Mouse (Mus musculus) thymus, adult 2 months (tissue): Measurements from ENCODE around the gene Cdca5. TPM values are rescaled to one million over a fixed set of nuclear protein-coding genes. Genes with fewer than 3 reads are reported as not detected.
"Not testable (repeated sequence)": the region's sequence is repeated elsewhere in the genome, so short reads cannot be mapped to it uniquely, and the experiment has no call there.

ENCODE experiments used
- DNase-seq: peaks from one replicate; pipeline ENCODE4 v3.0.0; 2021
- H3K27ac ChIP-seq: fragments of 200-500 bp; 2 replicates; pipeline ENCODE4 v1.5.1; 2012; ENCODE audit warnings: low read length, control low read depth; ENCODE audit not compliant: control insufficient read depth, insufficient read depth
- H3K27me3 ChIP-seq: fragments of 200-500 bp; 2 replicates; pipeline ENCODE4 v1.6.1; 2012; ENCODE audit warnings: mild to moderate bottlenecking, low read length, moderate library complexity, mixed read lengths; ENCODE audit not compliant: control insufficient read depth, insufficient read depth
- H3K36me3 ChIP-seq: fragments of 200-500 bp; 2 replicates; pipeline ENCODE4 v1.6.1; 2012; ENCODE audit warnings: mild to moderate bottlenecking, low read length, moderate library complexity; ENCODE audit not compliant: control insufficient read depth, insufficient read depth
- H3K4me1 ChIP-seq: fragments of 200-500 bp; replicated peaks from 2 replicates; pipeline ENCODE4 v1.6.1; 2012; ENCODE audit warnings: low read length; ENCODE audit not compliant: control insufficient read depth, insufficient read depth
- H3K4me3 ChIP-seq: fragments of 200-500 bp; 2 replicates; pipeline ENCODE4 v1.5.1; 2012; ENCODE audit warnings: mild to moderate bottlenecking, low read length, control low read depth, moderate library complexity; ENCODE audit not compliant: control insufficient read depth, insufficient read depth
- CTCF ChIP-seq: fragments of 200-500 bp; IDR thresholded peaks from 2 replicates; pipeline ENCODE4 v1.5.1; 2012; ENCODE audit warnings: mild to moderate bottlenecking, control low read depth, low read length, moderate library complexity, borderline replicate concordance; ENCODE audit not compliant: control insufficient read depth, poor library complexity, insufficient read depth; ENCODE audit errors: extremely low read depth
- POLR2A ChIP-seq: fragments of 200-500 bp; IDR thresholded peaks from 2 replicates; pipeline ENCODE4 v1.6.1; 2012; ENCODE audit warnings: mild to moderate bottlenecking, low read length, control low read depth, moderate library complexity; ENCODE audit not compliant: control insufficient read depth, poor library complexity, insufficient read depth; ENCODE audit errors: extremely low read depth
- WGBS: fragments of 180-500 bp; shearing (Covaris S2); methylation state at CpG from one replicate; pipeline ENCODE4 v1.1.7; 2018; 5-methylcytosine and 5-hydroxymethylcytosine counted together
- polyA plus RNA-seq: library from polyadenylated mRNA; depleted of rRNA; stranded (reverse); fragments of >200 nt; gene quantifications from 2 replicates; pipeline ENCODE4 v1.2.3, GENCODE M21; 2012

Cdca5 gene
- polyA plus RNA-seq, 1 experiment: 22.1 TPM

DNA sequence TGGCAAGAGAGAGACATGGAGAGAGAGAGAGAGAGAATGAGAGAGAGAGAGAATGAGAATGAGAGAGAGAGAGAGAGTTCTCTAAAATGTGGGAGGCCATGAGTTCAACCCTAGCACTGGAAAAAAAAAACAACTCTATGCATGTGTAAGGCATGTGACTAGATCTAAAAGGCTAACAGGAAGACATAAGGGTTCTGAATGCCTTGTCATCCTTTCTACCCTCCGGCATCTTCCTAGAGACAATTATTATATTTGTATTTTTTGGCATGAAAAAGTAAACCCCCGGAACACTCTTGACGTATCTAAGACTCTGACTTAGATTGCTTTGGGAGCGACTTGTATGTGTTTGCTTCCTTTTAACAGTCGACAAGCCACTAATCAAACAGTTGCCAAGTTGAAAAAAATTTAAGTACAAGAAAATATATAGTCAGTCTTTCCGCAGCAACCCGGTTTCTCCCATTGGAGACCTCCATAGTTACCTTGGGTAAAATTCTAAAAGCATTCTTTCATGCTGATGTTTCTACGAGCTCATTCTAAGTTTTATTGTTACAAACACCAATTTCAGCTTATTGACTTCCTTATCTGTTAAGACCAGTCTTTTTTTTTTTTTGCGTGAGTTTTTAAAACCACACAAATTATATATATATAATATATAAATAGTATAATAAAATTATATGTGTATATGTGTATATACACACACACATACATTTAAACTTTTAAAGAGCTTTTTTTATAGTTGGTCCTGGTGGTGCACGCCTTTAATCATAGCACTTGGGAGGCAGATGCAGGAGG, 42.2 kb downstream of the Cdca5 start:
- H3K36me3 ChIP-seq: no peaks in the 10 kb centered on the region
- 68% methylated on average over 10 of the region's 10 CpGs for WGBS
- H3K4me1 ChIP-seq: peaks cover 3% of the 10 kb centered on the region
- peak overlapping the region; percentile 63; the same call in 1 of the 2 replicates for H3K4me3 ChIP-seq
- DNase-seq: no peak
- TF ChIP-seq POLR2A (no peak), CTCF (no peak)
- H3K27me3 ChIP-seq: no peaks in the 10 kb centered on the region
- H3K27ac ChIP-seq: peak overlapping the region; percentile 89; the same call in 1 of the 2 replicates

DNA sequence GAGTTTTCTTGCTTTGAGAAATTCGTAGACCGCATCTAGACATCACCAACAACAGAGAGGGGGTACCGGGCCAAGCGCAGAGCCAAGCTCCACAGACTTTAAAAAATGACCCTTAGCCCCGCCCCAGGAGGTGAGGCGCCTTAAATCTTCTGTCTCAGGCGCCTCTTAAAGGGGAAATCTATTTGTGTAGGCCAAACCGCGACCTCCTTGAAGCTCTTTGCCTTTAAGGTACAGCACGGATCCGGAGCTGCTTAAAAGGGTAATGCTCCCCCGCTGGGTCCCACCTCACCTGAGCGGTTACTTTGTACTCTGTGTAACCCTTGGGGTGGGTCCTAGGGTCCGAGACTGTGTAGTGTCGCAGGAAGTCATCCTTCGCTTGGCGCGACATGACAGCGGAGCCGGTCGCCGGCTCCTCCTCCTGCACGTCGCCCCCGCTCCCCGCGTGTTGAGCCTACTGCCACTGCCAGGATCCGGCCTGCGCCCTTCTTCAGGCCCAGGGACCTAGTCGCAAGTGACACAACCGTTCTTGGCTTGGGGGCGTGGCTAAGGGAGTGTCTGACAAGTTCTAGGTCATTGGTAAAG, 43.1 kb downstream of the Cdca5 start, which contains the start of gene Snx15:
Gene Snx15 (minus strand): TSS at position 545 of the 582 bp plus-strand sequence.
- DNase-seq: peak; percentile 96
- peak within 1 kb of the TSS; percentile 89 for H3K27ac ChIP-seq
- H3K36me3 ChIP-seq: no peaks in the 10 kb centered on the region
- WGBS: under 1% methylated on average over 32 of the region's 32 CpGs
- peak; percentile 66; the same call in 1 of the 2 replicates for TF ChIP-seq POLR2A
- peak; percentile 50; the same call in 1 of the 2 replicates for TF ChIP-seq CTCF
- H3K27me3 ChIP-seq: no peaks in the 10 kb centered on the region
- peak within 1 kb of the TSS; percentile 63 for H3K4me3 ChIP-seq
- H3K4me1 ChIP-seq: peaks cover 3% of the 10 kb centered on the region

DNA sequence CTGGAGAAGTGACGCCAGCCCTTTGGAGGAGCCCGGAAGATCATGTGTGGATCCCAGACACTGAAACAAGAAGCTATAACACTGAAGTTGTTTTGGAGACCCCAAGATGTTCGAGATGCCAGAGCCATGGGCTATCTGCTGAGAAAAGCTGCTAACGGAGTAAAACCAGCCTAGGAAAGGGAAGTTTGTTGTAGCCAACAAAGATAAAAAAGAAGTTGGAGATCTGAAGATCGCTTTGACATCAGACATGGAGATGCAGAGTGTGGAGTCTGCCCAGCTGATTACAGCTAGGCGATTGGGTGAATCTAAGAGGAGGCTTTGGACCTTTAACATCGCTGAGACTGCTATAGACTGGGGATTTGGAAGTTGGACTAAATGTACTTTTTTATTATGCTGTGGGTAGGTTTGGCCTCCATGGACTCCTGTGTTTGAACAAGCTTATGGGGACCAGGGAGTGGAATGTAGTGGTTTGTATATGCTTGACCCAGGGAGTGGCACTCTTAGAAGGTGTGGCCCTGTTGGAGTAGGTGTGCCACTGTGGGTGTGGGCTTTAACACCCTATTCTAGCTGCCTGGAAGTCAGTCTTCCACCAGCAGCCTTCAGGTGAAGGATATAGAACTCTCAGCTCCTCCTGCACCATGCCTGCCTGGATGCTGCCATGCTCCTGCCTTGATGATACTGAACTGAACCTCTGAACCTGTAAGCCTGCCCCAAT, 45.8 kb downstream of the Cdca5 start:
- 90% methylated on average over 7 of the region's 7 CpGs for WGBS
- not testable (repeated sequence) for H3K36me3 ChIP-seq, H3K4me1 ChIP-seq, DNase-seq, H3K27ac ChIP-seq, H3K27me3 ChIP-seq, H3K4me3 ChIP-seq

DNA sequence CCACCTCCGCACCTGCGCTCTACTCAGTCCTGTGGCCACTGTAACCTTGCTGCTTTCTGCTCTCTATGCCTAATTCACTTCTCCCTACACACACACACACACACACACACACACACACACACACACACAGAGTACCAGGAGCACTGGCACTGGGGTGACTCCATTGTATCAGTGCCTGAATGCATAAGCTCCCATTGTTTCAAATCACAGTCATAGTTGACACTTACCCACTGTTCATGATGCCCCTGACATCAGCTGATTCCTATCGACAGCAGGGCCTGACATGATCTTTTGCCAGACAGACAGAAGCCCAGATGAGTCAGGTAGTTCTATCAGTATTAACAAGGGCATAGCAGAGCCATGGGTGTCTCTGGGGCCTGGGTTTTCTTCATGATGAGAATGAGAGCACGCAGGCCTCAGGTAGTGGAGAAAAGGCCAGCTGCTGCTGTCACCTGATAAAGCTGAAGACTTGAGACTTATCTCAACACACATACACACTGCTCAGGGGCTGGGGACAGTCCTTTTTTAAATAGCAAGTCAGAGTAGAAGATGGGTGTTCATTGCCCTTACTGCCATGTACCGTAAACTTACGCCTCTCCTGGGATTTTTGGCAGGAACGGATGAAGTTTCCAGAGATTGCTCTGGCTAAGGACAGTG, 47.5 kb downstream of the Cdca5 start:
- H3K27me3 ChIP-seq: no peaks in the 10 kb centered on the region
- WGBS: 91% methylated on average over 7 of the region's 7 CpGs
- no peak for DNase-seq
- H3K36me3 ChIP-seq: no peaks in the 10 kb centered on the region
- no peak overlapping the region for H3K27ac ChIP-seq
- TF ChIP-seq CTCF (no peak), POLR2A (no peak)
- peaks cover 3% of the 10 kb centered on the region for H3K4me1 ChIP-seq
- no peak overlapping the region for H3K4me3 ChIP-seq

DNA sequence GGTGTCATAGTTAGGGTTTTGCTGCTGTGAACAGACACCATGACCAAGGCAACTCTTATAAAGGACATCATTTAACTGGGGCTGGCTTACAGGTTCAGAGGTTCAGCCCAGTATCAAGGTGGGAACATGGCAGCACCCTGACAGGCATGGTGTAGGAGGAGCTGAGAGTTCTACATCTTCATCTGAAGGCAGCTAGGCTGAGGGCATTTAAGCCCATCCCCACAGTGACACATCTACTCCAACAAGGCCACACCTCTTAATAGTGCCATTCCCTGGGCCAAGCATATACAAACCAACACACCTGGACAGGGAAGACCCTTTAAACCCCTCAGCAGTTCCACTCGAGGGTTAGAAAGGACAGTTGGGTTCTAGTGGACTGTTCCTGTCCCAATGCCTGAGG, 48.4 kb downstream of the Cdca5 start:
- H3K27me3 ChIP-seq, H3K4me3 ChIP-seq: not testable (repeated sequence)
- WGBS: 75% methylated on average over 1 of the region's 1 CpGs

DNA sequence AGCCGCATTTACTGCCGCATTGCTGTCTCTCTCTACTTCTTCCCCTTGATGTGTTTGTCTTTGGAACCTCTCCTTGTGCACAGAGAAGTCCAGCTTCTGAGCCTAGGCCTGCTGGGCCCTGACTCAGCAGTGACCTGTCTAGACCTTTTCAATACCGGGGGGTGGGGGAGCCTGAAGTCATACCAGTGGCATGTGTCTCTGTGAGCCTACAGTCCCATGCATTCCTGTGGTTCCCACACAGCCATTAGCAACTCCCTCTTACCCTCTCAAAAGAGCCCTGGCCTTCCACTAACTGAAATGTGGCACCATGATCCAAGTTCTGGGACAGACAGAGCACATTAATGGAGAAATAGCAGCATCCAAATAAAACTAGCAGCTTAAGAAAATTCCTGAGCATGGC, 51.6 kb downstream of the Cdca5 start:
- Histone ChIP-seq H3K4me1 (peaks cover 16% of the 10 kb centered on the region), H3K27me3 (no peaks in the 10 kb centered on the region), H3K36me3 (no peaks in the 10 kb centered on the region), H3K27ac (no peak overlapping the region), H3K4me3 (no peak overlapping the region)
- DNase-seq: no peak
- WGBS: 98% methylated on average over 3 of the region's 3 CpGs
- no peak for TF ChIP-seq POLR2A
- no peak for TF ChIP-seq CTCF

More for the DNA sequence above, 48.4 kb downstream of the Cdca5 start:
- not testable (repeated sequence) for H3K4me1 ChIP-seq, H3K27ac ChIP-seq, DNase-seq, H3K36me3 ChIP-seq
